Mouse (Mus musculus) neural tube, embryonic 12.5 days (tissue): ENCODE results near the gene Snip1. TPM values are rescaled to one million over a fixed set of nuclear protein-coding genes. Genes with fewer than 3 reads are reported as not detected.

Source experiments
- ATAC-seq: fragments of 200-750 bp; cut with Nextera tagmentation; 2 replicates; pipeline ENCODE4 v1.8.0; 2017; ENCODE audit warnings: low read depth, mild to moderate bottlenecking, moderate TSS enrichment, moderate library complexity; ENCODE audit not compliant: low FRiP score
- H3K27ac ChIP-seq: fragments of 300-500 bp; sonication (generic); 2 replicates; pipeline ENCODE4 v1.5.1; 2016
- H3K27me3 ChIP-seq: fragments of 300-500 bp; sonication (generic); replicated peaks from 2 replicates; pipeline ENCODE4 v1.6.1; 2016; ENCODE audit warnings: mild to moderate bottlenecking
- H3K36me3 ChIP-seq: fragments of 300-500 bp; sonication (generic); 2 replicates; pipeline ENCODE4 v1.6.1; 2016; ENCODE audit warnings: mild to moderate bottlenecking
- H3K4me1 ChIP-seq: fragments of 300-500 bp; sonication (generic); 2 replicates; pipeline ENCODE4 v1.6.1; 2016
- H3K4me2 ChIP-seq: fragments of 300-500 bp; sonication (generic); replicated peaks from 2 replicates; pipeline ENCODE4 v1.6.1; 2016; ENCODE audit warnings: mild to moderate bottlenecking
- H3K4me3 ChIP-seq: fragments of 300-500 bp; sonication (generic); 2 replicates; pipeline ENCODE4 v1.5.1; 2016
- H3K9ac ChIP-seq: fragments of 300-500 bp; sonication (generic); 2 replicates; pipeline ENCODE4 v1.6.1; 2016; ENCODE audit warnings: mild to moderate bottlenecking
- H3K9me3 ChIP-seq: fragments of 300-500 bp; sonication (generic); 2 replicates; pipeline ENCODE4 v1.6.1; 2016; ENCODE audit warnings: mild to moderate bottlenecking
- WGBS: fragments of 180-500 bp; shearing (Covaris S2); methylation state at CpG from one replicate; pipeline ENCODE4 v1.1.7; 2016; 5-methylcytosine and 5-hydroxymethylcytosine counted together
- polyA plus RNA-seq: library from polyadenylated mRNA; unstranded; fragments of >200 nt; fragmentation: Nextera tagmentation; extraction: Ambion mirVana; gene quantifications from 2 replicates; pipeline ENCODE4 v1.2.1, GENCODE M21; 2016

Gene Snip1
- polyA plus RNA-seq, 1 experiment from 2014 or later, result 37.2 TPM

GRCm38 (mm10) chr4:125115081-125115480 is 48.6 kb downstream of the Snip1 start:
- H3K27ac ChIP-seq, result no peak overlapping the region
- H3K4me1 ChIP-seq, result peaks cover 17% of the 10 kb centered on the region; the same call in 1 of the 2 replicates
- no peak overlapping the region for H3K4me2 ChIP-seq
- no peaks in the 10 kb centered on the region for H3K9me3 ChIP-seq
- peaks cover 22% of the 10 kb centered on the region; the same call in 1 of the 2 replicates for H3K36me3 ChIP-seq
- no peak overlapping the region for H3K4me3 ChIP-seq
- H3K27me3 ChIP-seq, result peaks cover 4% of the 10 kb centered on the region; the same call in 1 of the 2 replicates
- WGBS, result 81% methylated on average over 4 of the region's 4 CpGs
- no peak for ATAC-seq
- no peak overlapping the region for H3K9ac ChIP-seq

GRCm38 (mm10) chr4:125115710-125116089 is 49.2 kb downstream of the Snip1 start:
- Histone ChIP-seq H3K27ac (no peak overlapping the region), H3K9me3 (no peaks in the 10 kb centered on the region), H3K36me3 (peaks cover 19% of the 10 kb centered on the region; the same call in 1 of the 2 replicates), H3K9ac (no peak overlapping the region), H3K4me1 (peaks cover 17% of the 10 kb centered on the region; the same call in 1 of the 2 replicates), H3K4me3 (no peak overlapping the region), H3K4me2 (no peak overlapping the region), H3K27me3 (peaks cover 4% of the 10 kb centered on the region; the same call in 1 of the 2 replicates)
- 46% methylated on average over 6 of the region's 6 CpGs for WGBS
- no peak for ATAC-seq

GRCm38 (mm10) chr4:125116090-125116861 is 49.8 kb downstream of the Snip1 start:
- Histone ChIP-seq H3K9me3 (no peaks in the 10 kb centered on the region), H3K36me3 (peaks cover 13% of the 10 kb centered on the region; the same call in 1 of the 2 replicates), H3K4me1 (peaks cover 17% of the 10 kb centered on the region; the same call in 1 of the 2 replicates), H3K27ac (no peak overlapping the region), H3K4me3 (no peak overlapping the region), H3K9ac (0 out of 2 replicates have a peak overlapping the region, but pooled peaks have one; percentile 6), H3K27me3 (peaks cover 4% of the 10 kb centered on the region; the same call in 1 of the 2 replicates), H3K4me2 (no peak overlapping the region)
- WGBS, result 72% methylated on average over 9 of the region's 9 CpGs
- ATAC-seq, result no peak

GRCm38 (mm10) chr4:125116929-125117328 is 50.5 kb downstream of the Snip1 start:
- no peaks in the 10 kb centered on the region for H3K9me3 ChIP-seq
- no peak overlapping the region for H3K4me3 ChIP-seq
- H3K27ac ChIP-seq, result no peak overlapping the region
- no peak overlapping the region for H3K4me2 ChIP-seq
- peaks cover 4% of the 10 kb centered on the region; the same call in 1 of the 2 replicates for H3K27me3 ChIP-seq
- peaks cover 17% of the 10 kb centered on the region; the same call in 1 of the 2 replicates for H3K4me1 ChIP-seq
- peaks cover 7% of the 10 kb centered on the region; the same call in 1 of the 2 replicates for H3K36me3 ChIP-seq
- 80% methylated on average over 13 of the region's 13 CpGs for WGBS
- no peak for ATAC-seq
- H3K9ac ChIP-seq, result no peak overlapping the region

- peaks cover 24% of the 10 kb centered on the region for H3K4me1 ChIP-seq
- no peak for ATAC-seq
- peaks cover 4% of the 10 kb centered on the region; the same call in 1 of the 2 replicates for H3K27me3 ChIP-seq
- H3K9ac ChIP-seq, result no peak overlapping the region
- H3K9me3 ChIP-seq, result no peaks in the 10 kb centered on the region
- no peak overlapping the region for H3K4me2 ChIP-seq
- no peak overlapping the region for H3K27ac ChIP-seq
- no peak overlapping the region for H3K4me3 ChIP-seq
- 0 out of 2 replicates have a peak, but pooled peaks cover 4% of the 10 kb centered on the region for H3K36me3 ChIP-seq
- WGBS, result 78% methylated on average over 7 of the region's 7 CpGs
These were observed 51.4 kb downstream of the Snip1 start for GRCm38 (mm10) chr4:125117902-125118320.

- no peaks in the 10 kb centered on the region for H3K9me3 ChIP-seq
- H3K9ac ChIP-seq, result no peak overlapping the region
- no peak overlapping the region for H3K4me3 ChIP-seq
- no peak for ATAC-seq
- no peak overlapping the region for H3K27ac ChIP-seq
- H3K4me1 ChIP-seq, result peaks cover 27% of the 10 kb centered on the region
- H3K36me3 ChIP-seq, result 0 out of 2 replicates have a peak, but pooled peaks cover 4% of the 10 kb centered on the region
- 31% methylated on average over 10 of the region's 10 CpGs for WGBS
- peaks cover 4% of the 10 kb centered on the region; the same call in 1 of the 2 replicates for H3K27me3 ChIP-seq
- H3K4me2 ChIP-seq, result no peak overlapping the region
These were observed 52.6 kb downstream of the Snip1 start for GRCm38 (mm10) chr4:125119070-125119469.

GRCm38 (mm10) chr4:125119721-125120120 is 53.2 kb downstream of the Snip1 start:
- Histone ChIP-seq H3K4me1 (peaks cover 24% of the 10 kb centered on the region), H3K4me2 (no peak overlapping the region), H3K36me3 (0 out of 2 replicates have a peak, but pooled peaks cover 4% of the 10 kb centered on the region), H3K9ac (no peak overlapping the region), H3K4me3 (no peak overlapping the region), H3K9me3 (no peaks in the 10 kb centered on the region), H3K27me3 (peaks cover 4% of the 10 kb centered on the region; the same call in 1 of the 2 replicates), H3K27ac (no peak overlapping the region)
- ATAC-seq, result no peak
- WGBS, result 89% methylated on average over 11 of the region's 11 CpGs

- Histone ChIP-seq H3K4me2 (no peak overlapping the region), H3K27ac (no peak overlapping the region), H3K36me3 (0 out of 2 replicates have a peak, but pooled peaks cover 4% of the 10 kb centered on the region), H3K9ac (no peak overlapping the region), H3K4me3 (no peak overlapping the region), H3K27me3 (peaks cover 14% of the 10 kb centered on the region), H3K4me1 (peaks cover 19% of the 10 kb centered on the region), H3K9me3 (no peaks in the 10 kb centered on the region)
- WGBS, result 23% methylated on average over 16 of the region's 16 CpGs
- no peak for ATAC-seq
These were observed 56.2 kb downstream of the Snip1 start for GRCm38 (mm10) chr4:125122431-125123278.

- H3K36me3 ChIP-seq, result 0 out of 2 replicates have a peak, but pooled peaks cover 4% of the 10 kb centered on the region
- WGBS, result 78% methylated on average over 7 of the region's 7 CpGs
- H3K4me2 ChIP-seq, result no peak overlapping the region
- no peak for ATAC-seq
- no peak overlapping the region for H3K9ac ChIP-seq
- peaks cover 16% of the 10 kb centered on the region for H3K27me3 ChIP-seq
- peaks cover 19% of the 10 kb centered on the region for H3K4me1 ChIP-seq
- no peak overlapping the region for H3K27ac ChIP-seq
- H3K9me3 ChIP-seq, result no peaks in the 10 kb centered on the region
- no peak overlapping the region for H3K4me3 ChIP-seq
These were observed 56.8 kb downstream of the Snip1 start for GRCm38 (mm10) chr4:125123279-125123671.
